Mouse (Mus musculus): ENCODE data around the gene Tmem87a. TPM values are rescaled to one million over a fixed set of nuclear protein-coding genes. Genes with fewer than 3 reads are reported as not detected.

The Tmem87a gene
- total RNA-seq, 1 experiment: 71.7 TPM

GRCm38 (mm10) chr2:120397951-120398350 lies 6.0 kb downstream of the Tmem87a start:
- Histone ChIP-seq H3K36me3 (ENCODE audit: control insufficient read depth, insufficient read depth, low read length, poor library complexity, severe bottlenecking) (peaks cover 8% of the 10 kb centered on the region), H3K9me3 (ENCODE audit: control insufficient read depth, insufficient read depth, low read depth, low read length) (no peaks in the 10 kb centered on the region), H3K9ac (ENCODE audit: insufficient read depth, low read depth, low read length, poor library complexity, severe bottlenecking) (no peak overlapping the region), H3K4me3 (ENCODE audit: insufficient read depth in 1 of 2, low read depth in 1 of 2, low read length in 2 of 2, poor library complexity in 1 of 2, severe bottlenecking in 1 of 2) (no peak overlapping the region), H3K27ac (ENCODE audit: insufficient read depth, low read depth, low read length, poor library complexity, severe bottlenecking) (no peak overlapping the region), H3K4me1 (ENCODE audit: control insufficient read depth in 2 of 2, insufficient read depth in 2 of 2, low read length in 2 of 2, poor library complexity in 1 of 2) (peaks cover 0 to 2% of the 10 kb centered on the region in 2 experiments; a peak in 1 of 4 replicates)
- TF ChIP-seq ZC3H11A (IDR thresholded peaks at IDR 0.05; ENCODE audit: borderline replicate concordance, low read depth, low read length) (no peak), MAFK (IDR thresholded peaks at IDR 0.05; ENCODE audit: insufficient read depth, low read depth, low read length) (no peak), HCFC1 (IDR thresholded peaks at IDR 0.05; ENCODE audit: borderline replicate concordance, insufficient read depth, low read length) (no peak), ZNF384 (IDR thresholded peaks at IDR 0.05; ENCODE audit: low read depth, low read length) (no peak), CHD2 (IDR thresholded peaks at IDR 0.05; ENCODE audit: low read depth, low read length) (no peak)
- in situ Hi-C loops (cut with MboI; ENCODE audit: low sequenced_read_pairs in 2 of 2, unreplicated experiment in 2 of 2): no loop called here
- no peak for DNase-seq (ENCODE audit: low read depth, low spot score)

- Histone ChIP-seq H3K27ac (ENCODE audit: insufficient read depth, low read depth, low read length, poor library complexity, severe bottlenecking) (no peak overlapping the region), H3K4me1 (ENCODE audit: control insufficient read depth in 2 of 2, insufficient read depth in 2 of 2, low read length in 2 of 2, poor library complexity in 1 of 2) (no peaks in the 10 kb centered on the region), H3K36me3 (ENCODE audit: control insufficient read depth, insufficient read depth, low read length, poor library complexity, severe bottlenecking) (peaks cover 16% of the 10 kb centered on the region), H3K9ac (ENCODE audit: insufficient read depth, low read depth, low read length, poor library complexity, severe bottlenecking) (no peak overlapping the region), H3K4me3 (ENCODE audit: insufficient read depth in 1 of 2, low read depth in 1 of 2, low read length in 2 of 2, poor library complexity in 1 of 2, severe bottlenecking in 1 of 2) (no peak overlapping the region), H3K9me3 (ENCODE audit: control insufficient read depth, insufficient read depth, low read depth, low read length) (no peaks in the 10 kb centered on the region)
- TF ChIP-seq HCFC1 (IDR thresholded peaks at IDR 0.05; ENCODE audit: borderline replicate concordance, insufficient read depth, low read length) (no peak), MAFK (IDR thresholded peaks at IDR 0.05; ENCODE audit: insufficient read depth, low read depth, low read length) (no peak), CHD2 (IDR thresholded peaks at IDR 0.05; ENCODE audit: low read depth, low read length) (no peak), ZC3H11A (IDR thresholded peaks at IDR 0.05; ENCODE audit: borderline replicate concordance, low read depth, low read length) (no peak), ZNF384 (IDR thresholded peaks at IDR 0.05; ENCODE audit: low read depth, low read length) (no peak)
- no peak for DNase-seq (ENCODE audit: low read depth, low spot score)
- in situ Hi-C loops (cut with MboI; ENCODE audit: low sequenced_read_pairs in 2 of 2, unreplicated experiment in 2 of 2): no loop called here
Measured at GRCm38 (mm10) chr2:120392406-120392805, 11.5 kb downstream of the Tmem87a start.

DNA sequence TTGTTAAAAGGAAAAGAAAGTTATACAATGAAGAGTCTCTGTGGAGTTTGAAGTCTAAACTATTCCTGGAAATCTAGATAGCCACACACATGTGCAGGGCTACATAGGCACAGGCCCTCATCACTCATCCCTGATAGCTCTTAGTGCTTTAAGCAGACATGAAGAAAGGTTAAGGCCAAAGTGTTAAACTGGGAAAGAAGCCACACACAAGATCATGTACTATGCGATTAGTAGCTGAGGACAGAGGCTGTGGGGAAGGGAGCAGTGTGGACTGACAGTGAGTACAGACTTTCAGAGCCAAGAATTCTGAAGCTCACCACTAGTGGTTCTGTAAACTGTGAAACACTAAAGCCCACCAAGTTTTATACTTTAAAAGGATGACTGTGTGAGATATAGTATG lies 13.0 kb downstream of the Tmem87a start:
- Histone ChIP-seq H3K4me1 (ENCODE audit: control insufficient read depth in 2 of 2, insufficient read depth in 2 of 2, low read length in 2 of 2, poor library complexity in 1 of 2) (no peaks in the 10 kb centered on the region), H3K27ac (ENCODE audit: insufficient read depth, low read depth, low read length, poor library complexity, severe bottlenecking) (no peak overlapping the region), H3K4me3 (ENCODE audit: insufficient read depth in 1 of 2, low read depth in 1 of 2, low read length in 2 of 2, poor library complexity in 1 of 2, severe bottlenecking in 1 of 2) (no peak overlapping the region), H3K9ac (ENCODE audit: insufficient read depth, low read depth, low read length, poor library complexity, severe bottlenecking) (no peak overlapping the region), H3K36me3 (ENCODE audit: control insufficient read depth, insufficient read depth, low read length, poor library complexity, severe bottlenecking) (peaks cover 14% of the 10 kb centered on the region), H3K9me3 (ENCODE audit: control insufficient read depth, insufficient read depth, low read depth, low read length) (no peaks in the 10 kb centered on the region)
- in situ Hi-C loops (cut with MboI; ENCODE audit: low sequenced_read_pairs in 2 of 2, unreplicated experiment in 2 of 2): no loop called here
- DNase-seq (ENCODE audit: low read depth, low spot score): no peak
- TF ChIP-seq ZNF384 (IDR thresholded peaks at IDR 0.05; ENCODE audit: low read depth, low read length) (no peak), CHD2 (IDR thresholded peaks at IDR 0.05; ENCODE audit: low read depth, low read length) (no peak), HCFC1 (IDR thresholded peaks at IDR 0.05; ENCODE audit: borderline replicate concordance, insufficient read depth, low read length) (no peak), ZC3H11A (IDR thresholded peaks at IDR 0.05; ENCODE audit: borderline replicate concordance, low read depth, low read length) (no peak), MAFK (IDR thresholded peaks at IDR 0.05; ENCODE audit: insufficient read depth, low read depth, low read length) (no peak)

DNA sequence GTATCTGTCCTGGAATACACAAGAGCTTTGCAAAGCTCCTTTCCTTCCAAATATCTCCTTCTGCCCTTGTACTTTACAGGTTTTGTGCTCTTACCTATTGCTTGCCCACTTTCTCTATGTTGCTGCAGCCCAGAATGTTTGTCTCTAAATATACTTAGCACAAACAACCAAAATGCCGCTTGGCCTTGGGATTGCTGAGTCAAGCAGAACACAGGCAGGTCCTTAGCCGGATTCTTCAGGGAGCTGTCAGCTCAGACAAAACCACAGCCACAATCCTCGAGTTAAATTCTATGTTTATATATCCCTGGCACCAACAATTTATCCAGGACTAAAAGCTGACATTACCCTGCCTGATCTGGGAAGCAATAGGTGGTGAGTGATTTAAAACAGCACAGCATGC lies 14.5 kb downstream of the Tmem87a start:
- Histone ChIP-seq H3K4me3 (ENCODE audit: insufficient read depth in 1 of 2, low read depth in 1 of 2, low read length in 2 of 2, poor library complexity in 1 of 2, severe bottlenecking in 1 of 2) (no peak overlapping the region), H3K9ac (ENCODE audit: insufficient read depth, low read depth, low read length, poor library complexity, severe bottlenecking) (no peak overlapping the region), H3K4me1 (ENCODE audit: control insufficient read depth in 2 of 2, insufficient read depth in 2 of 2, low read length in 2 of 2, poor library complexity in 1 of 2) (no peaks in the 10 kb centered on the region), H3K27ac (ENCODE audit: insufficient read depth, low read depth, low read length, poor library complexity, severe bottlenecking) (no peak overlapping the region), H3K9me3 (ENCODE audit: control insufficient read depth, insufficient read depth, low read depth, low read length) (no peaks in the 10 kb centered on the region), H3K36me3 (ENCODE audit: control insufficient read depth, insufficient read depth, low read length, poor library complexity, severe bottlenecking) (peaks cover 12% of the 10 kb centered on the region)
- TF ChIP-seq ZC3H11A (IDR thresholded peaks at IDR 0.05; ENCODE audit: borderline replicate concordance, low read depth, low read length) (no peak), HCFC1 (IDR thresholded peaks at IDR 0.05; ENCODE audit: borderline replicate concordance, insufficient read depth, low read length) (no peak), CHD2 (IDR thresholded peaks at IDR 0.05; ENCODE audit: low read depth, low read length) (no peak), MAFK (IDR thresholded peaks at IDR 0.05; ENCODE audit: insufficient read depth, low read depth, low read length) (no peak), ZNF384 (IDR thresholded peaks at IDR 0.05; ENCODE audit: low read depth, low read length) (no peak)
- in situ Hi-C loops (cut with MboI; ENCODE audit: low sequenced_read_pairs in 2 of 2, unreplicated experiment in 2 of 2): no loop called here
- DNase-seq (ENCODE audit: low read depth, low spot score): no peak

DNA sequence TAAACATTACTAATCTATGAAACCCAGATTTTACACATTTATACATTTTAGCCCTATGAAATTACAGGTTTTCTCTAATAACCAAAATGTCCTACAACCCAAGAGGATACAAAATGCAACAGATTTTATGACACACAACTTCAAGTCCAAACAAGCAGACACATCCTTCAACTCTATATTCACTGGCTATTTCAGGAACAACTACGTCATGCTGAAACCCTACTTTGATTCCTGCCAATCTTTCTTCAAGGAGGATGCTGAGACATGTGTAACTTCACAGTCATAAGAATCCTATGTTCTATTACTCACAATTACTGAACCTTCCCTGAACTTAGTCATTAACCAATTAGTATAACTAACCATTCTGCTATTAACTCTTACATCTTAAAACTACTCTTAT lies 16.6 kb downstream of the Tmem87a start:
- no peak overlapping the region for H3K4me3 ChIP-seq (ENCODE audit: insufficient read depth in 1 of 2, low read depth in 1 of 2, low read length in 2 of 2, poor library complexity in 1 of 2, severe bottlenecking in 1 of 2)
- in situ Hi-C loops (cut with MboI; ENCODE audit: low sequenced_read_pairs in 2 of 2, unreplicated experiment in 2 of 2): no loop called here
- H3K27ac ChIP-seq (ENCODE audit: insufficient read depth, low read depth, low read length, poor library complexity, severe bottlenecking): no peak overlapping the region
- H3K9me3 ChIP-seq (ENCODE audit: control insufficient read depth, insufficient read depth, low read depth, low read length): no peaks in the 10 kb centered on the region
- H3K36me3 ChIP-seq (ENCODE audit: control insufficient read depth, insufficient read depth, low read length, poor library complexity, severe bottlenecking): peaks cover 12% of the 10 kb centered on the region; the same call in 1 of the 2 replicates
- TF ChIP-seq CHD2 (IDR thresholded peaks at IDR 0.05; ENCODE audit: low read depth, low read length): no peak
- no peak for TF ChIP-seq ZNF384 (IDR thresholded peaks at IDR 0.05; ENCODE audit: low read depth, low read length)
- no peak for TF ChIP-seq HCFC1 (IDR thresholded peaks at IDR 0.05; ENCODE audit: borderline replicate concordance, insufficient read depth, low read length)
- no peak for TF ChIP-seq MAFK (IDR thresholded peaks at IDR 0.05; ENCODE audit: insufficient read depth, low read depth, low read length)
- no peak for TF ChIP-seq ZC3H11A (IDR thresholded peaks at IDR 0.05; ENCODE audit: borderline replicate concordance, low read depth, low read length)
- H3K4me1 ChIP-seq (ENCODE audit: control insufficient read depth in 2 of 2, insufficient read depth in 2 of 2, low read length in 2 of 2, poor library complexity in 1 of 2): no peaks in the 10 kb centered on the region
- DNase-seq (ENCODE audit: low read depth, low spot score): no peak
- no peak overlapping the region for H3K9ac ChIP-seq (ENCODE audit: insufficient read depth, low read depth, low read length, poor library complexity, severe bottlenecking)
